Mouse (Mus musculus): ENCODE results near the gene Lrrc10.
"Not testable (repeated sequence)": the region's sequence is repeated elsewhere in the genome, so short reads cannot be mapped to it uniquely, and the experiment has no call there.

Gene Lrrc10

DNA sequence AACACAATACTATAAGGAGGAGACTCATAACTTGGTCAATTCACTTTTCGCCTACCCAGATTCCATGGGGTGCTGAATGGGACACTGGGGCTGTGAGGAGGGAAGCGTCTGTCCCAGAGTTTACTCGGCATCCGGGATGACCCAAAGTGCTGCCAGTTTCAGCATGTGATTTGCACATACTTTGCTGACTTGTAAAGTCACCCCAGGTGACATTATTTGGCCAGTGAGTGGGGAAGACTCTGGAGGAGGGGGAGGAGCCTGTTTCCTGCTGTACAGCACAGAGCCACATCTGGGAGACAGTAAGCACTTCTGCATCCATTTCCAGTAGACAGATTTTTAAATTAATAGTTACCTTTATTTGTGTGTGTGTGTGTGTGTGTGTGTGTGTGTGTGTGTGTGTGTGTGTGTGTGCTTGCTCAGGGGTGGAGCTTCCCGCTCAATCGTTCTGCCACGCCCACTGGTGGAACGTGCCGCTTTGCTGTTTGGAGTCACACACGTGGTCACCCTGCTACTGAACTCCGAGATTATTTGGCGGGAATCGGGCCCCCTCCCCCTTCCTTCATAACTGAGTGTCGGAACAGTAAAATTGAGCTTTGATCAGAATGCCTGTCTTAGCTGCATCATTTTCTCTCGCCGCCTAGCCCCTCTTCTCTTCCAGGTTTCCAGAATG, 1.5 kb upstream of the Lrrc10 start:
- DNase-seq = not testable (repeated sequence)

GRCm38 (mm10) chr10:117049253-117049652, 4.1 kb downstream of the Lrrc10 start:
- DNase-seq = no peak

DNA sequence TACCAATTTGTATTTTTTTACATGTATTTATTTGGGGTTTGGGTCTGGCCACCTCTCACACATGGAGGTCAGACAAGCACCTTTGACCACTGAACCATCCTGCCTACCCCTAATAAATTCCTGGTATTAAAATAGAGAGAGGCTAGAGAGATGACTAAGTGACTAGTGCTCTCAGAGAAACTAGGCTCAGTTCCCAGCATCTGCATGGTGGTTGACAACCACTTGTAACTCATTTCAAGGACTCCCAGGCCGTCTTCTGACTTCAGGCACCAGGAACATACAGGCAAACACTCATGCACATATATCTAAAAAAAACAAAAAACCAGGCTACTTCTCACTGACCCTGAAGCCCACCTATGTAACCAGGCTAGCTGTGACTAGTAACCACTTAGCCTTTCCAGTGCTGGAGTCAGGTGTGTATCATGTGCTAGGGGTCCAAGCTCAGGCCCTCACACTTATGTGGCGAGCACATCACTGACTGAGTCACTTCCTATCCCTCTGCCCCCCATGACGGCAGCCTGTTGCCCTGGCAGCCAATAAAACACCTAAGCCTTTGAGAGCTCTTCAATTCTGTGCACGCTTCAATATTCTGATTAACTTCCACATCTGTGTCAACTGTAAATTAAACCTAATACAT, 4.9 kb downstream of the Lrrc10 start:
- no peak for DNase-seq

GRCm38 (mm10) chr10:117055668-117056067, 10.5 kb downstream of the Lrrc10 start:
- DNase-seq = no peak

DNA sequence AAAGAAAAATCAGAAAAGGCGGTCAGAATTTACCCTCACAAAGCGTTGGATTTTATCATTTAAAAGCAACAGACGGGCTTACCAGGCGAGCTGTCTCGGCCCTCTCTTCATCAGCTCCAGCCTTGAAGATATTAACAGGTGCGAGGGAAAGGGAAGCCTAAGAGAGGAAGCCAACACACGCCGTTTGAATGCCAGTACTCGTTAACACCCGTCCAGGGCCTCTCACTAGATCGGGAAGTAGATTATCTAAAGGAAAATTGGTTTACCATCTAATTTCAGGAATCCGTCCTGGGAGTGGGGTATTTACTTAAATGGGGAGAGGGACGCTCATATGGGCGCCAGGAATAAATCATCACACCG, 17.7 kb downstream of the Lrrc10 start:
- DNase-seq = no peak

- DNase-seq = peak; percentile 90 to 93
Measured at GRCm38 (mm10) chr10:117063254-117064021, 18.3 kb downstream of the Lrrc10 start, which contains the start of gene Cct2. Cct2 (minus strand) TSS chr10:117063814.

DNA sequence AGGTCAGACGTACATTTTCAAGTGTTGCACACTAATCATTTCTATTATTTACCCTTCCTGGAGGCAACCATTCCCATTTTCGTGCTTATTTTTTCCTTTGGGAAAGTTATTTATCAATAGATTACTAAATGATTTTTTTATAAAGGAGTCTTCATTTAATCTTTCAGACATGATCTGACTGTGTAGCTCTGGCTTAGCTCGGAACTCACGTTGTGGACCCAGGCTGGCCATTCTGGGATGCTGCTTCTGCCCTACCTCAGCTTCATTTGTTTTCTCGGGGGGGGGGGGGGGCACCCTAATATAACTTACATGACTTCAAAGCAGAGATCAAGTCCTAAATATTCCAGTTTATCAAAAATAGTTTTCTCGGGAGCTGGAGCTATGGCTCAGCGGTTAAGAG, 18.9 kb downstream of the Lrrc10 start:
- DNase-seq = no peak

DNA sequence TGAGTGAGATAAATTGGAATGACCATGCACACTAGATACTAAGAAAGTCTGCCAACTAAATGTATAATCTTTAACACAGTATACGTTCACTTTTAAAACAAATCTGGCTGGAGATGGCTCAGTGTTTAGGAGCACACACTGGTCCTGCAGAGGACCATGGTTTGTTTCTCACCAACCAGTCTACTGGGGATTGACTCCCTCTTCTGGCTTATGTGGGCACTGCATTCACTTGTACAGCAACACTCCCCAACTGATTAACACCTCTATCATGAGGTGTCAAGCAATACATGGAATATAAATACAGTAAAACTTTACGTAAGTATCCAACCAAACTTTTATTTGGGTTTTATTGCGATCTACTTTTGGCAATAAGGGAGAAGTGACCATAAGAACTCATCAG, 24.0 kb downstream of the Lrrc10 start:
- no peak for DNase-seq

- DNase-seq = no peak
Measured at GRCm38 (mm10) chr10:117072191-117072888, 27.2 kb downstream of the Lrrc10 start.

DNA sequence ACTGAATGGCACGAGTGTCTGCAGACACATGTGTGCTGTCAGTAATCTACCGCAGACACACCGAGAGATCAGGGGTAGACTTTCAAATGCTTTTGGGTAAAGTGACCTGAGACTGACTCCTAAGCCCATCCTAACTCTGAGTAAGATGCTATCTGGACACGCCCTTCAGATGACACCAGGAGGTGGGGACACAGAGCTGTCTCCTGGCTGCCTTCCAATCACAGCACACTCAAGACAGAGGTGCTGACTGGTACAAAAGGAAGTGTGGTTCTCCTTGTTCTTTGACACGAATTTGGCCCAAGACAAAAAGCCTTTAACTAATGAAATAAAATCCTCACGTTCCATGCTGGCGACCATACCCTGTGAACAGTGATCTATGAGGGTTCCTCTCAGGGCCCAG, 28.0 kb downstream of the Lrrc10 start:
- DNase-seq = no peak

- peak; percentile 62 to 67 for DNase-seq
Measured at GRCm38 (mm10) chr10:117078284-117078683, 33.1 kb downstream of the Lrrc10 start.

DNA sequence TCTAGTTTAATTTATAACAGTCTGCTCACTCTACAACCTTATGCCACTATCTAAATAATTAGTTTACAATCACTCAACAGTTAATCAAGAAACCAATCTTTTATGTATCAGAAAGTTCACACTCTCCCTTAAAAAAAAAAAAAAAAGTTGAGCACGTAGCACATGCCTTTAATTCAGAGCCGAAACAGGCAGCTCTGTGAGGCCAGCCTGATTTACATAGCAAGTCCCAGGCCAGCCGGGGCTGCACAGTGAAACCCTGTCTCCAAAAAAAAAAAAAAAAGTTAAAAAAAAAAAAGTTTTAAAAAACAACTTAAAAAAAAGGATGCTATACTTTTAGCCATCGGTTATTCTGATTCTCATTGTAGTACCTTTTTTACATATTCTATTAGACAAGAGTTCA, 36.2 kb downstream of the Lrrc10 start:
- no peak for DNase-seq

DNA sequence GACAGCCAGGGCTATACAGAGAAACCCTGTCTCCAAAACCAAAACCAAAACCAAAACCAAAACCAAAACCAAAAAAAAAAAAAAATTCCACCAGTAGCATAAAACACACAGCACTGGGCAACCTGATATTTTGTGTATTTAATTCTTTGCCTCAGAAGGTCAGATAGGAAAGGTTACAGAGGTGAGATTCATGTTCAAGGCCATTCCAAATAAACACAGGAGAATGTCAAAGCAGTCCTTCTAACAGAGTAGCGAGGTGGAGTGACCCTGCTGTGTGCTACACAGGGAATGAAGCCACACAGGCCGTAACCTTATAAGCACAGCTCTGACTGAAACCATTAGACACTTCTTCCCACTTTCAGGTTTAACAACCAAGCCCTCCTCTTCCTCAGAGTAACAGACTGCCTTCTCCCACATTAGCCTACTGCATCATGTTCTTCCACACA, 36.8 kb downstream of the Lrrc10 start:
- no peak for DNase-seq

- DNase-seq = no peak
Measured at GRCm38 (mm10) chr10:117089628-117090027, 44.5 kb downstream of the Lrrc10 start.

DNA sequence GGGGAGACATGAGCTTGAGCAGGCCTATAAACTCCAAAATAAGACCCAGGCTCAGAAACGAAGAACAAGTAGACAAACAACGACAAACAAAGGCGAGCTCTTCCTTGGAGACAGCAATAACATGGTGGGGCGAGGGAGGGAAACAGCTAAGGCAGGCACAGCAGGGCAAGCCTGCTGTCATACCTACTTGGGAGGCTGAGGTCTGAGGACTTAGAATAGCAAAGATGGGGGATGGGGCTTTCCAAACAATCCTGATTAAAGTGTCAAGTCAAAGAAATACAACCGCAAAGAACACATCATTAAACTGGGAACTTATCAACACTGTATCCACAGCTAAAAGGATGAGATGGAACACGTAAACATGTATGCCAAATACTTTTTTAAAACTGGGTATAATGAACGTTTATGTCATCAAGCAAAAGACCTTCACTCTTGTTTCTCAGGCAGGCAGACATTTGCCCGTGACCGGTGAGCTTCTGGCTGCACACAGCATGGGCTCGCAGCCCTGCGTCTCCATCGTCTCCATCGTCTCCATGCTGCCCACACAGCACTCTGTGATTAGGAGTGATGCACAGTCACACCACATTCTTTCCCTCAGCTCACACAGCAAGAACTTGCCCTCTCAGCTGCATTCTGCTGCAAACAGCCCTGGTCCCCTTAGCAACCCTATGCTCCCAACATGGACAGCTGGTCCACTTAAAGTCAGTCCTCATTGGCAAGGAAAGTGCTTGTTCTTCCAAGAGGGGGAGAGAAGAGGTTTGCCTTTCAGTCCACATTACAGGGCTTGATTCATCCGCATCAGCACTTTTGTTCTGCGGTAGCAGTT, 49.6 kb downstream of the Lrrc10 start:
- DNase-seq = no peak

GRCm38 (mm10) chr10:117096096-117096495, 51.0 kb downstream of the Lrrc10 start:
- DNase-seq = no peak
